Mouse (Mus musculus) induced T-regulatory cell, adult 2 months (primary cell): ENCODE measurements around the gene Adora2b.
A peak's percentile ranks its signal among the peaks of the same experiment; 100 is the strongest.
"Not testable (repeated sequence)": the region's sequence is repeated elsewhere in the genome, so short reads cannot be mapped to it uniquely, and the experiment has no call there.

Source experiments
- DNase-seq: peaks from one replicate; pipeline ENCODE4 v3.0.0-alpha.2; 2012; ENCODE audit warnings: low read depth

Gene Adora2b

DNA sequence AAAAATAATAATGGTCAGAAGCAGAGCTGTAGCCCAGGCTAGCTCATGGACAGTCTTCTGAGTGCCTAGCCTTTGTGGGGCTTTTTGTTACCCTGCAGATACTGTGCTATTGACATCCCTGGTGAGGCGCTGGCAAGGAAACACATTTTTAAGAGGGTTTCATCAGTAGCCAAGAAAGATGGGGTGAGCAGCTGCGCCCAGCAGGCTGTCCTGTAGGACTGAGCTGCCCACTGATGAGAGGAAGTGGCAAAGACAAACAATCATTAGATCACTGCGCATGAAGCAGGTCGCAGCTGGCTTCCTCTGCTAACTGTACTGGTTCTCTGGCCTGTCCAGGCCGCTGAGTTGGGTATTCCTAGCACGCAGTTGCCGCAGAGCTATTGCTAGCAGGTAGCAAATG lies 14.8 kb downstream of the Adora2b start:
- DNase-seq = no peak

DNA sequence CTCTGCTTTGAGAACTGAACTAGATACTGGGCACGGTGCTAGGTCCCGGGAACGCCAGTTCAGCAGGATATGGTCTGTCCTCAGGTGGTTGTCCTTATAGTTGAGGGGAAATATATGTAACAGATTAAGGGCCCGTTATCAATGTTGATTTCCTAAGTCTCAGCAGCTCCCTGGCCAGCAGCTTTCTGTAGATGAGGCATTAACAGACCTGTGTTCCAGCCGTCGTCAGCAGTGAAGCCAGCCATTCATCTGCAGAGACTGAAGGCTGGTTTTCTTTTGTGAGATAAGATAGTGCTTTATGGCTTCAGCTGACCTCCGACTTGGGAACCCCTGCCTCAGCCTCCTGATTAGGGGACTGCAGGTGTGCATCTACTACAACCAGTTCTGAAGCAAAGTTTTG lies 15.2 kb downstream of the Adora2b start:
- no peak for DNase-seq

DNA sequence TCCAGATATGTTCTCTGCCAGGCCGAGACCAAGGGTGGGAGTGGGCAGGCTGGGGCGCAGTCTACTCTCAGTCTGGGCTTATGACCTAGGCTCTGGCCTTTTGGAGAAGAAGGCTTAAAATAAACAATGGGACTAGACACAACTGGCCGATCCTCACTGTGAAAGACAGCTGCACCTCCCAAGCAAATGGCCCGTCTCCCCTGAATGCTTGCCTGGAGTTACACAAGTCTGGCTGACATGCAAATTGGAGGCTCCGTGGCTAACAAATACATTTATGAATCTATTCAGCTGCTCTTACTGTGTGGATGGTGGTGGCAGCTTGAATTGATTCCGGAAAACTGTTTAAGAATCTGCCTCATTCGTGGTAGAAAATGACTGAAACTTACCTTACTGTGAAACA lies 16.9 kb downstream of the Adora2b start:
- no peak for DNase-seq

DNA sequence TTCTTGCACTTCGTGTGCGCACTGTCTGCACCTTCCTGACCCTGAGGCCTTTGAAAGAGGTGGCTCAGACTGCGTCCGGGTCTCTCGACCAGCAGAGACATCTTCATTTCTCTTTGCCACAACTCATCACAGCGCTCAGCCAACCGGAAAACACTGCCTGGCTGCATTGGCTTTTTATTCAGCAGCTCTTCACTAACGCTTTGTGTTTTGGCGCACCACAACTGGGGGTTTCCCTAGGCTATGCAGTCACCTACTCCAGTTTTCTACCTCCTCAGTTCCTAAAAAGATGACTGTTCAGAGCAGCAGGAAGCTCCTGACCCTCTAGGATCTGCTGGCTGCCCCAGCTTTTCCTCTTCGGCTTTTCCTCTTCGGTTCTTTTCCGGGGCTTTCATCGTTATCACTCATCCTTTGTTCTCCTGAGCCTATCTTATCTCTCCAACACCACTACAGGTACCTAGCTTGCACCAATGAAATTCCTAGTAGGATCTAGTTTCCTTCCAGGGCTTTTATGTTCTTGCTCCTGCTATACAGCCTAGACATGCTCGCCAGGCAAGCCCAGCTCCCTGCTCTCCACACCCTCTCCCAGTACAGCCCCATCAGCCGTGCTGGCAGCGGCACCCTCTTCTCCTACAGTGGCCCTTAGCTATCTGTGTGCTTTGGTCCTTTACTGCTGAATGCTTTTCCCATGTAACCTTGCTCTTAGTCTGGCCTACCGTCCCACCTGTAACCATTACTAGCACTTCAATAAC lies 17.9 kb downstream of the Adora2b start:
- no peak for DNase-seq

DNA sequence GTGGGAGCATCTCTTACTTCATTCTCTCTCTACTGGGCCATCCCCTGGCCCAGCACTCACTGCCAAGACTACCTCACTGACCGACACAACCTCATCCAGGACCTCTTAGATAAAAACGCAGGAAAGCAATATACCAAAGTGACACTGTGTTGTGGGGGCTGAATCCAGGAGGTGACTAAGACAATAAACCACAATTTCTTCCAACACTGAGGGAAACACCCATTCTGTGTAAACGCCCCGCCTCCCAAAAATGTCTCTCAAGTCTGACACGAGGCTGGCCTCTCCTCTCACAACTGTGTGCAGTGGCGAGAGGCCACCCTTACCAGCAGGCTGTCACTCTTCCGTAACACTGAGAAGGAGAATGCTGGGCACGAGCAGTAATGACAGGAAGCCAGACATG lies 19.6 kb downstream of the Adora2b start:
- DNase-seq = no peak

DNA sequence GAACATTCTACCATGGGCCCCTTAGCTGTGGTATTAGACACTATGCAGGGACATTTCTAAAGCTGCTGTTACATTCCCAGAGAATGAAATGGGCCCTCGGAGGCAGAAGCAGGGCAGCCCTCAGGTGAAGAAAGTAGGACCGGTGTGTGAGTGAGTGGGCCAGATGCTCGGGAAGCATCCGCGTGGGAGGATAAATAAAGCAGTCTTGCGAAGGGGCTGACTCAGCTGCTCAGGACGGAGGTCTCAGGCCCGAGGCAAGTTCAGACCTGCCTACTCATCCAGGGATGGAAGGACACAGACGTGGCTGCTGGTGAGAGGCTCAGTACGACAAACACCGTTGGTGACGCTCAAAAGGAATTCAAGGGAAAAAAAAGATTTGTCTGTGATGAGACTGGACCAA lies 20.3 kb downstream of the Adora2b start:
- DNase-seq = no peak

DNA sequence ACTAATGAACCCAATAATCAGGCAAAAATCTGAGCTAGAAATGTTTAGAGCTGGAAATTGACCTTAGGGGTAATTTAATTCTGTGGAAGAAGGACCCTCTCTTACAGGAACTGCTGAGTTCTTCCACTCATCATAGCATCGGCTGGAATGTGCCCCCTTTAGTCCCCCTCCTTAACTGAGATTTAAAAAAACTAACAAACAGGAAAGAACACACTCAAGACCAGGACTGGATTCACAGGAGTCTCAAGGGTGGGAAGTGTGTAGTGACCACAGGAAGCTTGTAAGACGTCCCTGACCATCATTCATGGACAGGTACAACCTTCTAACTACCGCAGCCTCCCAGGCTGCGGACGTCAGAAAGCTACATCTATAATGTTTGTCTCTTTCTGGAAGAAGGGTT lies 22.1 kb downstream of the Adora2b start:
- DNase-seq = no peak

DNA sequence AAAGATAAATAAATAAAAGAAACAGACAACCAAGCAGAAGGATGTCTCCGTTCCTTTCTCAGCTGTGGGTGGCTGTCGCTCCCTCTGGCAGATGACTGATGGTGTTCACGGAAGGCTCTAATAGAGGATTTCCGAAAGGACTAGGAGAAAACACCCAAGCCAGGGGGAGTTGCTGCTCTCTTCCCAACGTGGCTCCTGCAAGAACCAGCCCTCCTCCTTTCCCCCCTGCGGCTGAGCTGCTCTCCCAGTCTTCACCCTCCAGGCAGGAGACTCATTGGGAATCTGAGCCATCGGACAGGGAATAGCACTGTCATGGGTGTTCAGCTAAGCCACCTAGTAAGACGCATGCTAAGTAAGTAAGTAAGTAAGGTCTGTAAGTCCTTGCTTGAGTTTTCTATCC lies 28.3 kb downstream of the Adora2b start:
- DNase-seq = no peak

DNA sequence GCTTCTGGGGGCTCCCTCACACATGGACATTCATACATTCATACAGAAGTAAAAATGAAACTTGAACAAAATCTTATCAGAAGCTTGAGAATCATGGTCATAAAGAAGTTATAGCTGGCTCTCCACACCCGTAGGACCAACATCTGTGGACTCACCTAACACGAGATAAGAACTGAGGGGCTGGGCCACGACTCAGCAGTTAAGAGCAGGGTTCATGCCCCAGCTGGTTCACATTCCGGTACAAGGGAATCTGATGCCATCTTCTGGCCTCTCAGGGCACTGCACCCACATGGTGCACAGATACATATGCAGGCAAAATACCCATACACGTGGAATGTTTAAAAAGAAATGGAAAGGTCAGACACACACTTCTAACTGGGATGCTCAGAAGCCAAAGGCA lies 29.2 kb downstream of the Adora2b start:
- peak; percentile 81 for DNase-seq

DNA sequence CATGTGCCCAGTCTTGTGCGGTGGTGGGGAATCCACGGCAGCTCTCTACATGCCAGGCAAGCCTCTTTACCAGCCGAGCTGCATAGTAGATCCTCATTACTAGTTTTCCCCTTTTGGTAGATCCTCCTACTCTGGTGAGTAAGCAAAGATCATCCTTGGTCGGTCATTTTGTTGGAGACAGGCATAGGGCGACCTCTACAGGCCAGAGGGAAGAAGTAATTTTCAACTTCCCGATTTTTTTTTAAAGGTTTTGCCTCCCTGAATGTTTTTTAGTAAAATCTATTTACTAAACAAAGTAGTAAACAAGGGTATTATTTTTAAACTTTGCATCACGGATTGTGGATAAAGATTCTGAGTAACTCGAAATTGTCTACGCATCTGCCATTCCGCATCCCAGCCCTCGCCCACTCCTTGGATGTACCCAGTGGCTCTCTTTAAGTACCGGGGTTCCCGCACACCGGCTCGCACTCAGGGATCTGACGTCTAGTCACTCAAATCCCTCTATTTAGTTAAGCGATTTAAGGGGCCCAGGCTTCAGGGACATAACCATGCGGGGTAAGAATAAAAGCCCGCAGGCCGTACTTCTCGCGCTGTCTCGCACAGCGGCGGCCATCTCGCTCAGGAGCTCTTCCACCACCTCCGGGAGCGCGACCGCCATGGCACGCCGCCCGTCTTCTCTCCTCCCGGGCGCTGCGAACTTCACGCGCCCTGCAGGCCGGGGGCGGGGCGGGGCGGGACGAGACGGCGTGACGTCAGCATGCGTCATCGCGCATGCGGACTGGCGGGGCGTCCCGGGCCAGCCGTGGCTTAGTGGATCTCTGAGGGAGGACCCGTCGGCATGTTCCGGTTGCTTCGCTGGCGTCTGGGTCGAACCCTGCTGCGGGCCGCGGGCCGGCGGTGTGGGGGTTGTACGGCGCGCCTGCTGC lies 32.2 kb downstream of the Adora2b start, which contains the start of the genes Zswim7 and Ttc19:
Gene Zswim7 (minus strand): TSS at position 701 of the 926 bp plus-strand sequence.
Gene Ttc19 (plus strand): TSS at position 799 of the 926 bp plus-strand sequence.
- DNase-seq = peak; percentile 96

DNA sequence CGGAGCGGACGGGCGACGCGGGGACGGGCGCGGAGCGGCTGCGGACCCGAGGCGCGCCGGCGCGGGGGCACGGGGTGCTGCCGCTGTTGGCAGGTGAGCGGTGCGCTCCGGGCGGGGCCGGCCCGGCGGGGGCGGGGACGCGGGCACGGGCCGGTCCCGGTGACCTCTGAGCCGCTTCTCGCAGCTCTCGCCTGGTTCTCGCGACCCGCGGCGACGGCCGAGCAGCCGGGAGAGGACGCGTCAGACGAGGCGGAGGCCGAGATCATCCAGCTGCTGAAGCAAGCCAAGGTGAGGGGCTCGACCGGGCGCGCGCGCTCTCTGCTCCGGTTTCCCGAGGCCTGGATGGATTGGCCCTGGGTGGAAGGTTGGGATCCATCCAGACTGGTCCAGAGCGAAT lies 32.8 kb downstream of the Adora2b start:
- DNase-seq = no peak

DNA sequence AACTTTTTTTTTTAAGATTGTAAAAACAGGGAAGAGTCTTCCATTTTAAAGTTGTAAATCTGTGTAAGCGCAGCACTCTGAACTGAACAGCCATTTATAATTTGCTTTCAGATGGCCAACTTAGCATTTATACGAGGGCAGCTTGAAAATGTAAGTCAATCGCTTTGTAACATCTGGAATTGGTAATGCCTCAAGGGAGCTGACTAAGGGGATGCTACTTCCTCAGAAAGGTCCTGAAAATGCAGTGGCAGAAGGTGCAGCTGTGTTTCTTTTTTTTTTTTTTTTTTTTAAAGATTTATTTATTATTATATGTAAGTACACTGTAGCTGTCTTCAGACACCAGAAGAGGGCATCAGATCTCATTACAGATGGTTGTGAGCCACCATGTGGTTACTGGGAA lies 35.2 kb downstream of the Adora2b start:
- DNase-seq = not testable (repeated sequence)

DNA sequence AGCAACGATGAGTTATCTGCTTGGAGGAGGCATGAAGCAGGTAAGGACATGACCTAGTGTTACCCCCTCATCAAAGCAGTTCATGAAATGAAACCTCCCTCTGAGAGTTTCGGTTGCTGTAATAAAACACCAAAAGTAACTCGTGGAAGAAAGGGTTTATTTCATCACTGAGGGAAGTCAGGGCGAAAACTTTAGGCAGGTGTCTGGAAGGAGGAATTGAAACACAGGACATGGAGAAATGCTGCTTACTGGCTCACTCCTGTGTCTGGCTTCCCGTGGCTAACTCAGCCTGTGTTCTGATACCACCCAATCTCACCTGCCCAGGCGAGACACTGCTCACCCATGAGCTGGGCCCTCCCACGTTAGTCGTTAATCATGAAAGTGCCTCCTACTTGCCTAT lies 36.2 kb downstream of the Adora2b start:
- no peak for DNase-seq

DNA sequence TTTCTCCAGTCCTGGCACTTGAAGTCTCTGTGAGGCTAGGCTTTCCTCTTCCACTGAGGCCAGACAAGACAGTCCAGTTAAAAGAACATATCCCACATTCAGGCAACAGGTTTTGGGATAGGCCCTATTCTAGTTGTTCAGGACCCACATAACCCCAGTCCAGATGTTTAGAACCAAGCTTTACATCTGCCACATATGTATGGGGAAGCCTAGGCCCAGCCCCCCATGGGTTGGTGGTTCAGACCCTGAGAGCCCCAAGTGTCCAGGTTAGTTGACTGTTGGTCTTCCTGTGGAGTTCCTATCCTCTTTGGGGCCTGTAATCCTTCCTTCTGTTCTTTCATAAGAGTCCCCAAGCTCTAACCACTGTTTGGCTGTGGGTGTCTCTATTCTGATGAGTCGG lies 38.9 kb downstream of the Adora2b start:
- no peak for DNase-seq

DNA sequence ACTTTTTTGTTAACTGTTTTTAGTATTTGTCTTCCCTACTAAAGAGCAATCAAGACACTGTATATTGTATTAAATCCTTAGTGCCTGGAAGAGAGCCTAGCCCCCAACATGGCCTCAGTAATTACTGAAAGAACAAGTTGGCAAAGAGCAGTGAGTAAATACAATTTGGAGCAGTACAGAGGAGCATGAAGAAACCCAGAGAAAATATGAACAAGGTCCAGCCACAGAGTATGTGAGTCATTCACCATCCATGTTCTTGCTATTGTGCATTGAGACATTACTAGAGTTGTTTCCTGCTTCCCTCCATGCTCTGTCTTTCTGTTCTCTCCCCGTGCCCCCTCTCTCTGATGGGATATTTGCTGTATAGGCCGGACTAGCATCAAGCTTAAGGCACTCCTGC lies 45.3 kb downstream of the Adora2b start:
- DNase-seq = no peak

DNA sequence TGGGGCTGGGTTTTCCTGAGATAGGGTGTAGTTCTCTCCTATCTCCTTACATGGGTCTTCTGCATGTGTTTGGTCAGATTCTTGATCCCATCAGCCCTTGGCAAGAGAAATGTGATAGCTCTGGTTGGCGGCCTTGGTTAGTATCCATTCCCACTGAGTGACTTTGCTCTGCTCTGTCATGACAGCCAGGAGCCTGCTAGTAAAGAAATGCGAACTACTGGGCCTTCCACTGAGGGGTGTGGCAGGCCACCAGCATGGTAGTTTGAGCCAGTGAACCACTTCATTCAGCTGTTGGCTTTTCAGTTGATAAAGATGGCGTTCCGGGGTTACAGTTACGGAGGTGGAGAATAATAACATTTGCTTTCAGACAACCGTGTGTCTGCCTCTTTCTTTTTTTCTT lies 50.1 kb downstream of the Adora2b start:
- DNase-seq = no peak

DNA sequence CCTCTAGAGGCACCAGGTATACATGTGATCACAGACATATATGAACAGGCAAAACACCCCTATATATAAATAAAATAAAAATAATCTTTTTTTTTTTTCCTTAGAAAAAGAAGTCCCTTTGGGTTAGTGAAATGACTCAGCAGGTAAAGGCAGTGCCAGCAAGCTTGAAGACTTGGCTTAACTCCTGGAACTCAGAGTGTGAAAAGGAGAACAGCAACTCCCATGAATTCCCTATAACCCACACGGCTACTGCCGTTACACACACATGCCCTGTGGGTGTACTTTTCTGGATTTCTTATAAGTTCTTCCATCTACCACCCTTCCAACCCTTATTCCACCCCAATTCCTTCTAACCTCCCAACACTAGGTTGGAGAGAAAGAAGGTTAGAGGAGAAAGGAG lies 57.1 kb downstream of the Adora2b start:
- DNase-seq = no peak

DNA sequence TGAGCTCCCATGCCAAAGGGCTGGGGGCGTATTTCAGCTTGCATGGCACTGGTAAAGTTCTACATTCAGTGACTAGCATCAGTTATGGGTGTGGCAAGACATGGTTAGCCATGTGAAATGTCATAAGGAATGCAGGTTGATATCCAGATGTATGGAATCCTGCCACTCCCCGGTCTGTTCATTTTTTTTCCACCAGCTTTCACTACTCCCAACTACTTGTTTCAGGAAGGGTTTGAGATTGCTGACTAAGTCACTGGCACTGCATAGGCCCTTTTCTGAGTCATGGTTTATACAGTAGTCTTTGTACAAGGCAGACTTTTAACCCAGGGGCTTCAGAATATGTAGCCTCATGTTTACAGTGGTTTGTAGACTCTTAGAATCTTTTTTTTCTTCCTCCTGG lies 60.5 kb downstream of the Adora2b start:
- DNase-seq = no peak

DNA sequence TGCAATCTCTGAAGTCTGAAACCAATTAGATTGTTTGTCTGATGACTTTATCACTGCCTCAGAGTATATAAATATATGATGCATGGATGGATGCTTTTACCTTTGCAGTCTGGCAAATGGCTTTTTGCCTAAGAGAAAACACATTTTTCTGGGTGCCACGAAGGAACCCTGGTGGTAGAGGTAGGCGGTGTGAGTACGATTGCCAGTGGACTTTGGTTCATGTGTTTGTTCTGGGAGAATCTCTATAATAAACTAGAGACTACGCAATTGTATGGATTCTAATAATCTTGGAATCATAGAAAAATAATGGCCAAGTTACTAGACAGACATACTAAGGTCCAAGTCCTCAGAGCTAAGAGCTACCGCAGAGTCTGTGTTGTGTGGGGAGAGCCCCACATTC lies 66.2 kb downstream of the Adora2b start:
- DNase-seq = no peak
